In the genomic region with DNA sequence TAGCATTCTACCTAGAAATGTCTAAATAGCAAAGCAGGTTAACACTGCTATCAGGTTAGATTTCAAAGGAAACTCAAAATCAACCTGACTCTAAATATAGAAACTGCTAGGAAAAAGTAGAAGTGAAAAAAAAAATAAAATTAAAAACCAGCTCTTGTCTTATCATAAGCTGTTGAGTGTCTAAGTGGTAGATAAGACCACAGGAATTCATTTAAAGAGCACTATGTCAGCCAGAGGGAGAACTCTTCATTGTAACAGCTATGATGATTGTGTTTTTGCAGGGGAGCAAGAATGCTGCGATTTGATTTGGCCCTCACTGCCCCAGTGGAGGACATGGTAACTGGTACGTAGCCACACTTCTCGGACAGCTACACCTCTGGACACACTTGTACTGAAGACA, we compare ENCODE assay signal across 21 mouse cellular contexts.
"Had no signal": no experiment of that assay in that cellular context is flagged by ENCODE, and none has a peak within 500 bp of the region (broad histone marks: within the 10 kb centered on the region; RNA-seq: fewer than 3 reads in every experiment).

No protein-coding gene starts in this region.

- H3K4me1 ChIP-seq: limb, embryonic 10.5 days; limb, embryonic 13.5 days; liver, embryonic 12.5 days; liver, embryonic 15.5 days; megakaryocyte, embryonic 14.5 days; midbrain, embryonic 10.5 days; midbrain, embryonic 13.5 days; neural tube, embryonic 13.5 days; stomach, embryonic 15.5 days had no signal

- ATAC-seq: liver, embryonic 12.5 days; midbrain, embryonic 13.5 days; midbrain, embryonic 16.5 days had no signal

- DNase-seq: kidney, postnatal 25 days; layer of hippocampus, adult 9-11 months; liver; lung, embryonic 14.5 days; retina, postnatal 1 day; right cerebral cortex, postnatal 25 days; spleen, adult 18-20 months; thymus, postnatal 25 days had no signal

- H3K9me3 ChIP-seq: limb, embryonic 10.5 days; limb, embryonic 13.5 days; liver, embryonic 12.5 days; liver, embryonic 15.5 days; midbrain, embryonic 10.5 days; midbrain, embryonic 13.5 days; neural tube, embryonic 13.5 days; stomach, embryonic 15.5 days had no signal

- H3K9ac ChIP-seq: limb, embryonic 13.5 days; liver, embryonic 12.5 days; liver, embryonic 15.5 days; lung, embryonic 14.5 days; midbrain, embryonic 13.5 days; neural tube, embryonic 13.5 days; stomach, embryonic 15.5 days had no signal

- H3K27ac ChIP-seq: kidney, postnatal 0 days; layer of hippocampus, adult 2 months; limb, embryonic 10.5 days; limb, embryonic 13.5 days; liver, embryonic 12.5 days; liver, embryonic 15.5 days; midbrain, embryonic 10.5 days; midbrain, embryonic 13.5 days; neural tube, embryonic 13.5 days; stomach, embryonic 15.5 days had no signal

- H3K4me3 ChIP-seq: layer of hippocampus, adult 2 months; limb, embryonic 10.5 days; limb, embryonic 13.5 days; liver, embryonic 12.5 days; liver, embryonic 15.5 days; megakaryocyte, embryonic 14.5 days; midbrain, embryonic 10.5 days; midbrain, embryonic 13.5 days; myocyte; neural tube, embryonic 13.5 days; stomach, embryonic 15.5 days had no signal

- H3K36me3 ChIP-seq: limb, embryonic 10.5 days; limb, embryonic 13.5 days; liver, embryonic 12.5 days; liver, embryonic 15.5 days; midbrain, embryonic 10.5 days; midbrain, embryonic 13.5 days; neural tube, embryonic 13.5 days; stomach, embryonic 15.5 days had no signal

- H3K27me3 ChIP-seq: limb, embryonic 13.5 days; liver, embryonic 12.5 days; liver, embryonic 15.5 days; megakaryocyte, embryonic 14.5 days; midbrain, embryonic 13.5 days; neural tube, embryonic 13.5 days; stomach, embryonic 15.5 days had no signal

- H3K4me2 ChIP-seq: limb, embryonic 13.5 days; liver, embryonic 12.5 days; liver, embryonic 15.5 days; lung, embryonic 14.5 days; midbrain, embryonic 13.5 days; neural tube, embryonic 13.5 days; stomach, embryonic 15.5 days had no signal
